Mouse (Mus musculus) mesoderm, embryonic 11.5 days (tissue): ENCODE results near the gene Gpr62.

Source experiments
- DNase-seq: peaks from one replicate; pipeline ENCODE4 v3.0.0-alpha.2; 2012; ENCODE audit warnings: low read depth, low spot score

The Gpr62 gene

DNA sequence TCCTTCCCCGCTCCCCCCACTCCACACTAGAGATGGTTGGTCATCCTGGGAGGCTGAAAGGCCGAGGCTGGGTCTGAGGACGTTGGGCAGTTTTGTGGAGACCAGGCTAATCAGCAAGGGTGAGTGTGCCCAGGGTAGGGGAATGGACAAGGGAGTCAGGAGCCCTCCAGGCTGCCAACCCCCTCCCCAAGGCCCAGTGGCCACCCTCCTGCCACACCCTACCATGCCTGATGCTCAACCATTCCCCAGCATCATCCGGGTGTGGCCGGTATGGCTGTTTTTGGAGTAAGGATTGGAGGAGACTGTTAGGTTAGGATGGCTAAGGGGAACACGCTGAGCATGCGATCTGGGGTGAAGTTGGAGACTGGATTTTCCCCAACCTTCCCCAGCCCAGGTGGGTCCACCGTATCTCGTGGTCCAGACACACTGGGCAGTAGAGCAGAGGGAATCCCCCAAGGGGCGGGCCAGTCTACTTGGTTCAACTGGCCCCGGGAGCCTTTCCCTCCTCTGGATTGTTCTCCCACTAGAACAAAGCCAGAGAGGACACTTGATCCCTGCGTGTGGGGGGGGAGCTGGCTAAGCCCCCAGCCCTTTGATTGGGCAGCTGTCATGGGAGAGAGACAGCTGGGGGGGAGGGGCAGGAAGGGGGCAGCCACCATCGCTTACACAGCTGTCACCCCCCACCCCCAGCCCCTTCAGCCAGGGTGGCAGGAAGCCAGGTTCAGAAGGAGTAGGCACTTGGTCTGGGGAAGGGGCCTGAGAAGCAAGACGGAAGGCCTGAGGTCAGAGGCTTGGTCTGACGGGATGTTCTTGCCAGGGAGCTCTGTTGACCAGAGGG lies 9.2 kb downstream of the Gpr62 start:
- peak; percentile 75 for DNase-seq

DNA sequence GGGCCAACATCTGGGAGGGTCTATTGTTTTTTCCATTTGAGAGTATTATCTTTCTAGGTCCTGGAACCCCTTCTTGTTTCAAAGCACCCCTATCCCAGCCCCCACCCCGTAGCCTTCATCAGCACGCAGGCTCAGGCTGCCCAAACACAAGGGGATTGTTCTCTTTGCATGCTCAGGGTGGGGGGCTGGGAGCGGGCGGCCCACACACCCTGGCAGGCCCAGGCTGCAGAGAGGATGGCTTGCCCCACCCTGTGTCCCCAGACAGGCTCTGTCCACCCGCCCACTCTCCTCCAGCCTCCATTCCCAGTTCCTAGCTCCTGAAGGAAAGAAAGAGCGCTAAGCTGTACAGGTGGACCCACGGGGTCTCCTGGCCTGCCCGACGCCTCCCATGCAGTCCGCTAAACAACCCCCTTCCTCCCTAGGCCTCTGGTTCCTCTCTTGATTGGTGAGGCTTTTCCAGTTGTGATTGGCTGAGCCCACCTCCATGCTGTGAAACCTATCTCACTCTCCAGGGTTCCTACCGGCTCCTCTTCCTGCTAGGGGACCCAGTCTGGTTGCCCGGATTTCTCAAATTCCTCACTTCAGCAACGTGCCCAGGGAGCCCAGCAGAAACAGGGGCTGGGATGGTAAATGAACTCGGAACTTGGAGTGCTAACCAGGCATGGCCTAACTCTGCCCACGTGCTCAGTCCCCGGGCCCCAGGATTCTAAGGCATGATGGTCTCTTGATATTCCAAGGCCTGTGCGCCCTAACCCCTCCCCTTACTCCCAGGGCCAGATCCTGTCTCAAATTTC lies 10.7 kb downstream of the Gpr62 start:
- peak; percentile 73 for DNase-seq

DNA sequence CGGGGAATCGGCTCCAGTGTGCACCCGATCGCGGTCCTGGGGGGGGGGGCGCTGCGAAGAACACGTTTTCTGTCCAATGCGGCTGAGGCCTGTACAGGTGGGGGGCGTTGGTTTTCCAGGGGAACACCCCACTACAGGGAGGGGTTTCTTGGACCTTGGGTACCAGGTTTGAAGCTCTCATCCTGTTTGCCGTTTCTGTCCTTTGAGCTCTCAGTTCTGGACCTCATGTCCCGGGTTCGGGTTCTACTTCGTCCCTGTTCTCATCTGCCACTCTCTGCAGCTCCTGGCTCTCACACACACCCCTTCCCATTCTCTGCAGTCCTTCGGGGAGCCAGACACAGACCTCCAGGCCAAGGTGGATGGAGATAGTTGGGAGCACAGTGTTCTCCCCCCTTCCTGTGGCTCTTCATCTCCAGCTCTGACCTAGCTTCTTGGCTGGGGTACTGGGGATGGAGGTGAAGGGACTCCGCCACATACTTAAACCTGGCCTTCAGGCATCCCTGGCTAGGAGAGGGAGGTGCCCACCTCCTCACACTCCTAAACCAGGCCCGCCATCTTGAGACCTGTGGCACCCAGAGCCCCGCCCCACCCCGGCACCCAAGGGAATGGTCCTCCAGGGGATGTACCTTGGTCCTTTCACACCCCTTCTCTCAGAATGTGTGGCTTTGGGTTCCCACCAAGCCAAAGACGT lies 11.5 kb downstream of the Gpr62 start:
- peak; percentile 47 for DNase-seq

DNA sequence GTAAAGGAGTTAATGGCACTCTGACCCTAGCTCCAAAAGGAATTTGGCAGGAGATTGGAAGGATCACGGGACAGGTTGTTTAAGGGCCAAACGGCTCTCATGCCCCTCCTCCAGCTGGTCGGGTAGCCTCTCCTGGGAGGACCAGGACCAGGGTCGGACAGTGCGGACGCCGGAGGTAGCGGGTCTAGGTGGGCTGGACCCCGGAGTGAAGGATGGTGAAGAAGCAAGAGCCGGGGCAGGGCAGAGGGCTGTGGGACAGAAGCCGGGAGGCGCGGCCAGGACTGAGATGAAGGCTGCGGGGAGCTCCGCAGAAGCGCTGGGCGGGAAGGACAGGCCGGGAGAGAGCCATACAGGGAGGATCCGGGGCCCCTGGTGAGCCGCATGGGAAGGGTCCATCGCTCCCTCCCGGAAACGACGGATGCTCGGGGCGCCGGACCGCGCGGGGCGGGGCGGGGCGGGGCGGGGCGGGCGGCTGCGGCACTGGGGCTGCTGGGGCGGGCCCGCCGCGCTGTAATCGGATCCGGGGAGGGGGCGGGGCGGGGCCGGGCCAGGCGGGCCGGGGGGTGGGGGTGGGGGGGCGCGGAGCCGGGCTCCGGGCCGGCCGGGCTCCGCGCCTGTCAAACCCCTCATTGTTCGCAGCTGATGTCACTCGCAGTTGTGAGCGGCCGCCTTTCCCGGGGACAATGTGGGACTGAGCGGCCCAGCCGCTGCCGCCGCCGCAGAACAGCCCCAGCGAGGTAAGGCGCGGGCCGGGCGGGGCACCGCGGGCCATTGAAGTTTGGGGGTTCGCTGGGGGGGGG lies 12.3 kb downstream of the Gpr62 start, which contains the start of gene Pcbp4:
Gene Pcbp4 (plus strand): TSS at position 21 of the 800 bp plus-strand sequence.
- DNase-seq: peak; percentile 79

DNA sequence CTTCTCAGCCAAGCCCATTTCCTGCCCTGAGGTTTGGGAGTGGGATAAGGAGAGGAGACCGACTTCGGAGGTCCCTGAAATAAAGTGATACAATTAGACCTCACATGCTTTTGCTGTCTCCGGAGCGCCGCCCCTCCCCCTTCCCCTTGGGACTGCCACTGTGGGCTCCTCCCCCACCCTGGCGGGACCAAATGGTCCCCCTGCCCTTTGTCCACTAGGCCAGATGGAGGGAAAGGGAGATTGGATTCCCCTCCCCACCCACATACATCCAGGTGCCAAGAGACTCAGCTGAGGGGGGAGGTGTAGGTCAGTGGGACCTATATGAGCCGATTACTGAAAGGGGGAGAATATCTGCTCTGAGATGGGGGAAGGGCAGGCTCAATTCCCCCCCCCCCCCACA lies 12.9 kb downstream of the Gpr62 start:
- peak; percentile 87 for DNase-seq

DNA sequence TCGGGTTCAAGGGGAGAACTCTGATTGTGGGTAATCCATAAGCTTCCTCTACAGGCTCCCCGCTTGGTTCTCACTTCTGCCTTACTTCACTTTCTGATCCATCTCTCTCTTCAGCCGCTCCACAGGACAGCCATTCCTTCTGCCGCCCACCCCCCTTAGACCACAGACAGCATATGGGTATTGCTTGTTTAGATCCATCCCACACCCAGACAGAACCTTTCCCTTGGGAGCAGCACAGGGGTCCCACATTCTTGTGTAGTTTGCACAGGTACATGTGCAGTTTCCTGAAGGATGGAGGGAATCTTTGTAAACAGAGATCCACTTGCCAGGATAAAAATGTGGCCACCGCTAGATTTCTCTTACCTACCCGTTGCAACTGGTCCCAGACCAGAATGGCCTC lies 13.4 kb downstream of the Gpr62 start:
- no peak for DNase-seq

DNA sequence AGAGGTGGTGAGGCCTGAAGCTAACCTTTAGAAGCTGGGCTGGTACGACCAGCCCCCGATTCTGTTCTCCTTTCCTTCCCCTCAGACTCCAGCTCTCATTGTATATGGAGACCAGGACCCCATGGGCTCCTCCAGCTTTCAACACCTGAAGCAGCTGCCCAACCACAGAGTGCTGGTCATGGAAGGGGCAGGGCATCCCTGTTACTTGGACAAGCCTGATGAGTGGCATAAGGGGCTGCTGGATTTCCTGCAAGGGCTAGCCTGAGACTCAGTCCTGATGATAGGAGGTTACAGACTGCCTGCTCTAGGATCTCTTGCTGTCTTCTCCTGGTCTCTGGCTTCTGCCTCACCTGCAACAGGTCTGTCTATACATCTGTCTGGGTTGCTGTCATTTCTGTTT lies 13.8 kb downstream of the Gpr62 start:
- no peak for DNase-seq

DNA sequence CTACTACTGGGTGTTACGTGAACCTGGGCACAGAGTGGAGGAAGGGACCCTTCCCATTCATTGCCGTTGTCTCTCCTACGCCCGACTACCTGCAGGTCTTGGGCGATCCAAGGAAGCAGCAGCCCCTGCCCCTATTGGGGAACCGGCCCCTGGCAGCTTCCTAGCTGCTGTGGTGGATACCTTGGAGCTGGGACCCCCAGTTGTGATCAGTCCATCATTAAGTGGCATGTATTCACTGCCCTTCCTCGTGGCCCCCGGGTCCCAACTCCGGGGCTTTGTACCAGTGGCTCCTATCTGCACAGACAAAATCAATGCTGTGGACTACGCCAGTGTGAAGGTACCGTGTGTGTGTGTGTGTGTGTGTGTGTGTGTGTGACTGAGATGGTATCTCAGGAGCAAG lies 14.4 kb downstream of the Gpr62 start:
- no peak for DNase-seq

DNA sequence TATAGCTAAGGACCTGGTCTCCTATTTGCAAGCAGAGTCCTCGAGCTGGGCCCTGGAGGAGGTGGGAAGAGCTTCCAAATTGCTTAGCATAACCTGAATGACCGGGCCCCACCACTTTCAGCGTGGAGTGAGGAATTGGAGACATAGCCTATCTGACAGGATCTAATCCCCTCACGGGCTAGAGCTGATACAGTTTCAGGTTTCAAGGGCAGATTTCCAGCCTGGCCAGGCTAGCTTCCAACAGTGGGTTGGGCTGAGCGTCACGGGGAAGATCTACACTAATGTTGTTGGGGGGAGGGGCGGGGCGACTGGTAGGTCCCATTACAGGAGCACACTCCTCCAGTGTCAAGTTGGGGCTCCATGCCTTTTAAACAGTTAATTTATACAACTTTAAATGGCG lies 15.1 kb downstream of the Gpr62 start:
- DNase-seq: peak; percentile 75

DNA sequence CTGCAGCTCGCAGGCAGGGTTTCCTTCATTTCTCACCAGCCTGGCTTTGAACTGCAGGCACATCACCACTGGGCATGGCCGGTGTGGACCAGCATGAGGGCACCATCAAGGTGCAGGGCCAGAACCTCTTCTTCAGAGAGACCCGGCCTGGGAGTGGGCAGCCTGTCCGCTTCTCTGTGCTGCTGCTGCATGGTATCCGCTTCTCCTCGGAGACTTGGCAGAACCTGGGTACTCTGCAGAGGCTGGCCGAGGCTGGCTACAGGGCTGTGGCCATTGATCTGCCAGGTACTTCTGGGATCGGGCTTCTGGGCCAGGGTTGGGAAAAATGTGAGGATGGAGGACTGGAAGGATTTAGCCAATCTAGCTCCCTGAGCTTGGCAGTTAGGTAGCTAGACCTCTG lies 15.8 kb downstream of the Gpr62 start:
- DNase-seq: no peak

DNA sequence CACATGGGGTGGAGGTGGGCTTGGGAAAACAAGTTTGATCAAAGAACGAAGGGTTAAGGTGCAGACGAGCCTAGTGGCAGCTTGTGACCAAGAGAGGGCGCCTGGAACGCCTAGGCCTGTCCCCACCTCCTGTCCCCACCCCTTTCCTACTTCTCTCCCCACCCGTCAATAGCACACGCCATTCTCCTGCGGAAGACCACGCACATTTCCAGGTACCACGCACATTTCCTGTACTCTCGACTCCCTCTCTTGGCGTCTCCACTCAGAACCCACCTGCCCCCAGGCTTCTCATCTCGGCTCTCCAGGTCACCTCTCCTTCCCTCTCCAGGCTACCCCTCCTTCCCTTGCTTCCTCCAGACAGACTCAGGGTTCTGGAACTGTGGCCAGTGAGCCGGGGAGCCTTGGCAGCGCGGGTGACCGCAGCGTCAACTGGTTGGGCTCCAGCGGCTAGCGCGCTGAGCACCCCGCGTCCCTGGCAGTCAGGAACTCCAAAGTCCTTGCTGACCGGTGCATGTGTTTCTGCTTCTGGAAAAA lies 17.2 kb downstream of the Gpr62 start:
- DNase-seq: peak; percentile 63

DNA sequence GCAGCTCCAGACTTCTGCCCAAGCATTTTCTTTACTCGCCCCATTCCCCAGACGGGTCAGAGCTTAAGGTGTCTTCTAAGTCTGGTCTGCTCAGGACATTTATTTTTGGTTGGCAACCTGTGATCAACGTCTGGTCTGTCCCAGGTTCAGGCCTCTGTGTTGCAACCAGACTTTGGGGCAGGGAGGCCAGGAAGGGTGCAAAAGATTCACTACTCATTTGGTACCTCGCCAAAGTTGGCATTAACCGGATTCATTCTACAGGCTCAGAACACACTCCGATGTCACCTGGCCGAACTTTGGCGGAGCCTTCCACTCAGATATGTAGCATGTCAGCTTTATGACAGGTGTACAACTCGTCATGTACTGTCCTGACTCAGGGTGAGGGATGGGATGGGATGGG lies 17.8 kb downstream of the Gpr62 start:
- no peak for DNase-seq

DNA sequence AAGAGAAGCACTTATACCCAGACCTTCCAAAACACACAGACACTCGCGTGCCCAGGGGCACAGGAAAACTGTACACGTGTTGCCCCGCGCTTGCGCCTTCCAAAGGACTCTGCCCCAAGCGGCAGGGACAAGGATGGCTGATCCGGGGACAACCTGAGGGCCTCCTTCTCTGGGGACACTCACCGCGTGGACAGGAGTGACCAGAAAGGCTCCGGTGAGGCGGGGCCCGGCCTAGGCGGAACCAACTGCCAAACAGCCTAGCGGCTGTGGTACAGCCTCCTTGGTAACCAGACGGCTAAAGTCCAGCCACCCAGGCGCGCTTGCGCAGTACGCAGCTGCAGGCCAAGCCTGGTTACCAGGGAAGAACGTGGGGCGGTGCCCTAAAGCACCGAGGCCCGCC lies 18.4 kb downstream of the Gpr62 start, which contains the start of the genes Abhd14b and Abhd14a:
Gene Abhd14b (plus strand): TSS at position 112 of the 400 bp plus-strand sequence.
Gene Abhd14a (minus strand): TSS at position 331 of the 400 bp plus-strand sequence.
- peak; percentile 93 for DNase-seq

DNA sequence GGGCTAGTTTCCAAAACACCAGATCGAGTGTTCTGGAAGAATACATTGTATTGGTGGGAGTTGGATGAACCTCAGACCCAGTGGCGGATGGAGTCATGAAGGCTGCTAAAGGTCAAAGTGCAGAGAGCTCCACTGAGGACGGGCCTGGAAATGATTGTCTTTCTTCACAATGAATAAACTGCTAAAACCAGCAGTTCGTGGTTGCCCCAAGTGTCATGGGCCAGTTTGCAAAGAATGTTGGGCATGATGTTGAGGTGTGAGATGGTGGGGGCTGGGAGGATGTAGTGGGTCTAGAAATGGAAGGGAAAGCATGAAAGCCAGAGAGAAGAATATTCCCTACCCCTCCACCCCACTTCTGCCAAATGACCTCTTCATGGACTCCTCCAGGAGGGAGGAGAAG lies 20.9 kb downstream of the Gpr62 start:
- DNase-seq: no peak

DNA sequence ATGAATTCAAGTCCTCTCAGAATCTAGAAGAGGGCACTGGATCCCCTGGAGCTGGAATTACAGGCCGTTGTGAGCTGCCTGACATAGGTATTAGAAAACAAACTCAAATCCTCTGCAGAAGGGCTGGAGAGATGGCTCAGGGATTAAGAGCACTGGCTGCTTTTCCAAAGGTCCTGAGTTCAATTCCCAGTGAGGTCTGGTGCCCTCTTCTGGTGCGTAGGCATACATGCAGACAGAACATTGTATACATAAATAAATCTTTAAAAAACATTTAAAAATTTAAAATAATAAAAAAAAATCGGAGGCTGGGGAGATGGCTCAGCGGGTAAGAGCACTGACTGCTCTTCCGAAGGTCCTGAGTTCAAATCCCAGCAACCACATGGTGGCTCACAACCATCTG lies 23.1 kb downstream of the Gpr62 start:
- DNase-seq: no peak

DNA sequence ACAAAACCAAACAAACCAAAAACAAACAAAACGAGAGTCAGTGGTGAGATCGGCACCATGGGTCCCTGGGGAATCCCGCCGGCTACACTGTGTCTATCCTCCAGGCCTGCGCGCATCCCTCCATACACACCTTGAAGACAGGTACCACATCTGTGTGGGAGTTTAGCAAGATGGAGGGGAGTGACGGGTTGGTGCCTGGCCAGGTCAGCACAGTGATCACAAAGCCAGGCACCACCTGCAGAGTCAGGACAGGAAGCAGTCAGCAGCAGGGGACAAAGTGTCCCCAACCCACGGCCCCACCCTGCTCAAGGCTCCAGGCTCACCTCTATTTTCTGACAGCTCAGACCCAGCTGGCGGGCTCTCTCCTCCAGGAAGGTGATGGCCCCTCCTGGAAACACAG lies 29.2 kb downstream of the Gpr62 start:
- no peak for DNase-seq

DNA sequence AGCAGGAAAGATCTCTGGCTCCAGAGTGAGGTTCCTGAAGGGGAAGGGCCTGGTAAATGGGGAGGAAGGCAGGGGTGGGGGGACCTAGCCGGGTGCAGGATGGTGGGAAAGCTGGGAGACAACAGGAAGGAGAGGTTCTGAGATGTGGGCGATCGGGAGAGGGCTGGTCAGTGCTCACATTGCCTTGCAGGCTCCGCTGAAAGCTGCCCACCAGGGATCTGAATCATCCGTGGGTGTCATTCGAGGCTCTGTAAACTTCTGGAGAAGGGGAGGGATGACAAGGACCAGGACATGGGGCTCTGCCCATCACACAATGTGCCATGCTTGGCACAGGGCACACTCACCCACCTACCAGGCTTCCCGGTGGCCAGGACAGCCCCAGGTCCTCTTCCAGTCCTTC lies 32.3 kb downstream of the Gpr62 start:
- no peak for DNase-seq

DNA sequence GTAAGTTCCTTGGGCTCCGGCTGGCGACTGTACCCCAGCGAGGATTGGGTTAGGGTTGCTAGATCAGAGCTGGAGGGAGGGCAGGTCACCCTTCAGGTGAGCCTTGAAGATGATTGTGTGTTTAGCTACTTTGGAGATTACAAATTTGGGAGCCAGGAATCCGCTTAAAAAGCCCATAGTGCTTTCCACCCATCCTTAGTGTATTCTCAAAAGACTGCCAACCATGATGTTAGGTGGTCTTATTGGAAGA lies 35.8 kb downstream of the Gpr62 start:
- DNase-seq: no peak

DNA sequence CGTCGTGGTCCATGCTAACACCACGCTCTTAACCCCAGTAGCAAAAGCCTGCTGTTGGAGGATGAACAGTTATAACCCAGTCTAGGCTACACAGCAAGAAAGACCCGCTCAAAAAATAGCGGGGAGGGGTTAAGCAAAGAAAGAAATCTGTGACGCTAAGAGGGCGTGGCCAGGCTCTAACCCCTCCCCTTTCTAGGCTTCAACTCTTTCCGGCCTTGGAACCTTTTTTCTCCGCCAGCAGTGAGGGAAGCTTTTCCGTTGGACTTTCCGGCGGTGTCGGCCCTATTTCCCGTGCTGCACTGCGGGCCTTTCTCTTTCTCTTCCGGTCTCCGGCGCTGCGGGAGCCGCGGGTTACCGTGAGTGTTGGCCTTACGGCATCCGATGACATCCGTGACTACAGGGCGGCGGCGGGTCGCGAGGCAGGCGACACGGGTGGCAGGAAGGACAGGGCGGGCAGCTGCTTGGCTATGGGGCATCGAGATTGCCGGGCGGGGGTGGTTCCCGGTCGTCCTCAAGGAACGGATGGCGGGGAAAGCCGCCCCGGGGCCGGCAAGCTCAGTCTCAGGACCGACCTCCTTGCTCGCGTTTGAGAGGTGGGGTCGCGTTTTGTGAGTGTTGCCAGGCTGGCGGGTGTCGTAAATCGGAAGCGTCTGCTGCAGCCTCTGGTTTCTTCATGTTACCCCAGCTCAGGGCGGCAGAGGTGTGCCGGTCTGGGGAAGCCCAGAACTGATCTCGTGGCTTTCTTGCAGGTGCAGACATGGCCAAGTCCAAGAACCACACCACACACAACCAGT lies 36.3 kb downstream of the Gpr62 start, which contains the start of gene Rpl29:
Gene Rpl29 (plus strand): TSS at position 234 of the 794 bp plus-strand sequence.
- DNase-seq: peak; percentile 96

DNA sequence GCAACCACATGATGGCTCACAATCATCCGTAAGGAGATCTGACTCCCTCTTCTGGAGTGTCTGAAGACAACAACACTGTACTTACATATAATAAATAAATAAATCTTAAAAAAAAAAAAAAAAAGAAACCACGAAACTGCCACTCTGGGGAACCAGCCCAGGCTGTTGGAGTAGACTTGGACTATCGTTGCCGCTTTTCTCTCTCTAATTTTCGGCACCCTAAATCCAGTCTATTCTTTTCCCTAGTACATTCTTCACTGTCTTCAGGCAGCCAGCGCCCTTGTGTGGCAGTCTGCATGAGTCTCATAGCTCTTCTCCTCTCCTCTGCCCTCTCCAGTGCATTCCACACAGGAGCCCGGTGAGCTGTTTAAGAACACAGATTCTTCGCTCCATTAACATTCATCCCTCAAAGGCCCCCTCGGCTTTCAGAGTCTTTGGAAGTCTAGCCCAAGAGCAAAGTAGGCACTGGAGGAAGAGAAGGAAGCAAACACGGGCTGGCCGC lies 37.0 kb downstream of the Gpr62 start:
- DNase-seq: no peak
